Mouse (Mus musculus) urinary bladder, postnatal 36 days (tissue): ENCODE data around the gene Smyd2.

Source experiments
- DNase-seq, 2 experiments: peaks; one replicate each; pipeline ENCODE4 v3.0.0; 2022; ENCODE audit warnings: low spot score in 2 of 2, mixed read lengths in 1 of 2

The Smyd2 gene

GRCm38 (mm10) chr1:189917126-189917500 is 5.0 kb downstream of the Smyd2 start:
- no peak for DNase-seq

GRCm38 (mm10) chr1:189916422-189917125 is 5.6 kb downstream of the Smyd2 start:
- no peak for DNase-seq

- no peak for DNase-seq
These were observed 8.9 kb downstream of the Smyd2 start for GRCm38 (mm10) chr1:189913093-189913760.

GRCm38 (mm10) chr1:189910685-189911345 is 11.3 kb downstream of the Smyd2 start:
- DNase-seq, result peak in 1 of 2 experiments; percentile 69

GRCm38 (mm10) chr1:189903169-189903568 is 19.0 kb downstream of the Smyd2 start:
- no peak for DNase-seq

- no peak for DNase-seq
These were observed 19.8 kb downstream of the Smyd2 start for GRCm38 (mm10) chr1:189902413-189902812.

- DNase-seq, result no peak
These were observed 22.6 kb downstream of the Smyd2 start for GRCm38 (mm10) chr1:189899526-189899925.

GRCm38 (mm10) chr1:189898708-189899107 is 23.5 kb downstream of the Smyd2 start:
- no peak for DNase-seq

GRCm38 (mm10) chr1:189897861-189898260 is 24.3 kb downstream of the Smyd2 start:
- no peak for DNase-seq

GRCm38 (mm10) chr1:189894191-189894590 is 28.0 kb downstream of the Smyd2 start:
- no peak for DNase-seq

GRCm38 (mm10) chr1:189888749-189889148 is 33.4 kb downstream of the Smyd2 start:
- DNase-seq, result no peak

GRCm38 (mm10) chr1:189887518-189887917 is 34.6 kb downstream of the Smyd2 start:
- peak in 1 of 2 experiments; percentile 69 for DNase-seq

GRCm38 (mm10) chr1:189885975-189886374 is 36.2 kb downstream of the Smyd2 start:
- no peak for DNase-seq

- no peak for DNase-seq
These were observed 37.2 kb downstream of the Smyd2 start for GRCm38 (mm10) chr1:189884951-189885350.

- DNase-seq, result peak in 1 of 2 experiments; percentile 56
These were observed 38.5 kb downstream of the Smyd2 start for GRCm38 (mm10) chr1:189883531-189884170.

GRCm38 (mm10) chr1:189882886-189883285 is 39.3 kb downstream of the Smyd2 start:
- peak in 1 of 2 experiments; percentile 33 for DNase-seq

- DNase-seq, result no peak
These were observed 41.4 kb downstream of the Smyd2 start for GRCm38 (mm10) chr1:189880745-189881144.

GRCm38 (mm10) chr1:189879965-189880364 is 42.2 kb downstream of the Smyd2 start:
- no peak for DNase-seq

- DNase-seq, result no peak
These were observed 43.0 kb downstream of the Smyd2 start for GRCm38 (mm10) chr1:189879212-189879611.

GRCm38 (mm10) chr1:189876162-189876561 is 46.0 kb downstream of the Smyd2 start:
- DNase-seq, result no peak

- no peak for DNase-seq
These were observed 46.7 kb downstream of the Smyd2 start for GRCm38 (mm10) chr1:189875439-189875861.

- DNase-seq, result no peak
These were observed 48.6 kb downstream of the Smyd2 start for GRCm38 (mm10) chr1:189873591-189873990.
